Mouse (Mus musculus) C2C12 (cell line): ENCODE results near the gene Dok5.

ENCODE experiments used
- CEBPB ChIP-seq: IDR thresholded peaks from one replicate; pipeline ENCODE4 v1.6.1; 2011; ENCODE audit warnings: low read depth, mild to moderate bottlenecking, control low read depth, moderate library complexity
- CTCF ChIP-seq: IDR thresholded peaks from one replicate; pipeline ENCODE4 v1.5.1; 2011; ENCODE audit not compliant: control insufficient read depth, insufficient read depth, insufficient read length
- FOSL1 ChIP-seq: IDR thresholded peaks from one replicate; pipeline ENCODE4 v1.8.0; 2011; ENCODE audit warnings: mild to moderate bottlenecking, low read length; ENCODE audit not compliant: poor library complexity, insufficient read depth, severe bottlenecking
- MAX ChIP-seq: IDR thresholded peaks from one replicate; pipeline ENCODE4 v1.6.1; 2011; ENCODE audit warnings: mild to moderate bottlenecking, control low read depth
- MYOG ChIP-seq: IDR thresholded peaks from one replicate; pipeline ENCODE4 v1.6.1; 2011; ENCODE audit not compliant: control insufficient read depth, insufficient read length; ENCODE audit errors: extremely low read depth
- USF1 ChIP-seq: IDR thresholded peaks from one replicate; pipeline ENCODE4 v1.6.1; 2011; ENCODE audit warnings: low read depth, mild to moderate bottlenecking, control low read depth, moderate library complexity

GRCm38 (mm10) chr2:170902204-170903028 is 170.8 kb downstream of the Dok5 start:
- TF ChIP-seq CTCF (no peak), USF1 (no peak), MAX (no peak), MYOG (no peak), CEBPB (no peak), FOSL1 (no peak)
